Mouse (Mus musculus) hindbrain, postnatal 0 days (tissue): ENCODE measurements around the gene Itga4. TPM values are rescaled to one million over a fixed set of nuclear protein-coding genes. Genes with fewer than 3 reads are reported as not detected.
A peak's percentile ranks its signal among the peaks of the same experiment; 100 is the strongest.

Experiments
- ATAC-seq: fragments of 200-750 bp; cut with Nextera tagmentation; 2 replicates; pipeline ENCODE4 v1.8.0; 2017; ENCODE audit warnings: mild to moderate bottlenecking, moderate TSS enrichment, moderate library complexity
- DNase-seq: peaks from one replicate; pipeline ENCODE4 v3.0.0-alpha.2; 2015; ENCODE audit warnings: low spot score
- H3K27ac ChIP-seq: fragments of 300-500 bp; sonication (generic); 2 replicates; pipeline ENCODE4 v1.5.1; 2014; ENCODE audit warnings: mild to moderate bottlenecking
- H3K27me3 ChIP-seq: fragments of 300-500 bp; sonication (generic); 2 replicates; pipeline ENCODE4 v1.6.1; 2014; ENCODE audit warnings: low read length, mixed read lengths; ENCODE audit not compliant: insufficient read depth
- H3K36me3 ChIP-seq: fragments of 300-500 bp; sonication (generic); 2 replicates; pipeline ENCODE4 v1.6.1; 2014; ENCODE audit warnings: low read length, mixed read lengths; ENCODE audit not compliant: insufficient read depth
- H3K4me1 ChIP-seq: fragments of 300-500 bp; sonication (generic); 2 replicates; pipeline ENCODE4 v1.6.1; 2014; ENCODE audit warnings: antibody characterized with exemption, low read length, mixed read lengths; ENCODE audit not compliant: insufficient read depth
- H3K4me2 ChIP-seq: fragments of 300-500 bp; sonication (generic); 2 replicates; pipeline ENCODE4 v1.6.1; 2014; ENCODE audit warnings: low read depth, mild to moderate bottlenecking, low read length, moderate library complexity, mixed read lengths
- H3K4me3 ChIP-seq: fragments of 300-500 bp; sonication (generic); 2 replicates; pipeline ENCODE4 v1.5.1; 2014; ENCODE audit warnings: low read length
- H3K9ac ChIP-seq: fragments of 300-500 bp; sonication (generic); replicated peaks from 2 replicates; pipeline ENCODE4 v1.6.1; 2014; ENCODE audit warnings: mild to moderate bottlenecking, low read length, moderate library complexity, mixed read lengths
- H3K9me3 ChIP-seq: fragments of 300-500 bp; sonication (generic); 2 replicates; pipeline ENCODE4 v1.6.1; 2016; ENCODE audit warnings: low read length, mixed read lengths
- CTCF ChIP-seq: IDR thresholded peaks from 2 replicates; pipeline ENCODE4 v1.5.1; 2016; ENCODE audit warnings: antibody characterized with exemption, control low read depth, low read depth
- WGBS: fragments of 180-500 bp; shearing (Covaris S2); extraction: QIAGEN DNeasy Blood & Tissue Kit; methylation state at CpG from one replicate; pipeline ENCODE4 v1.1.7; 2014; 5-methylcytosine and 5-hydroxymethylcytosine counted together
- polyA plus RNA-seq: library from polyadenylated mRNA; unstranded; fragments of >200 nt; fragmentation: Nextera tagmentation; extraction: Ambion mirVana; gene quantifications from 2 replicates; pipeline ENCODE4 v1.2.1, GENCODE M21; 2015
- total RNA-seq: library from RNA; depleted of rRNA; stranded (reverse); fragments of >200 nt; gene quantifications from 2 replicates; pipeline ENCODE4 v1.2.3, GENCODE M21; 2014

Itga4 gene
- total and polyA plus RNA-seq, 2 experiments from 2014 or later: 2.0 to 5.0 TPM

GRCm38 (mm10) chr2:79284206-79284605 lies 29.0 kb downstream of the Itga4 start:
- WGBS: 77% methylated on average over 4 of the region's 4 CpGs
- Histone ChIP-seq H3K27ac (no peak overlapping the region), H3K36me3 (no peaks in the 10 kb centered on the region), H3K4me1 (no peaks in the 10 kb centered on the region), H3K9me3 (no peaks in the 10 kb centered on the region), H3K9ac (no peak overlapping the region), H3K4me2 (no peak overlapping the region), H3K4me3 (no peak overlapping the region), H3K27me3 (no peaks in the 10 kb centered on the region)
- no peak for DNase-seq
- ATAC-seq: no peak
- TF ChIP-seq CTCF: no peak

GRCm38 (mm10) chr2:79290149-79290548 lies 34.9 kb downstream of the Itga4 start:
- no peaks in the 10 kb centered on the region for H3K27me3 ChIP-seq
- H3K4me2 ChIP-seq: no peak overlapping the region
- DNase-seq (no peak), ATAC-seq (no peak)
- H3K9me3 ChIP-seq: no peaks in the 10 kb centered on the region
- H3K4me3 ChIP-seq: no peak overlapping the region
- H3K27ac ChIP-seq: no peak overlapping the region
- TF ChIP-seq CTCF: no peak
- 76% methylated on average over 1 of the region's 1 CpGs for WGBS
- no peak overlapping the region for H3K9ac ChIP-seq
- H3K4me1 ChIP-seq: no peaks in the 10 kb centered on the region
- no peaks in the 10 kb centered on the region for H3K36me3 ChIP-seq

- no peaks in the 10 kb centered on the region for H3K36me3 ChIP-seq
- no peak overlapping the region for H3K27ac ChIP-seq
- no peak overlapping the region for H3K9ac ChIP-seq
- H3K9me3 ChIP-seq: no peaks in the 10 kb centered on the region
- DNase-seq (peak; percentile 2), ATAC-seq (no peak)
- H3K4me1 ChIP-seq: no peaks in the 10 kb centered on the region
- no peak for TF ChIP-seq CTCF
- 71% methylated on average over 8 of the region's 8 CpGs for WGBS
- no peak overlapping the region for H3K4me2 ChIP-seq
- H3K27me3 ChIP-seq: no peaks in the 10 kb centered on the region
- no peak overlapping the region for H3K4me3 ChIP-seq
Measured at GRCm38 (mm10) chr2:79291922-79292321, 36.7 kb downstream of the Itga4 start.

GRCm38 (mm10) chr2:79292431-79292830 lies 37.2 kb downstream of the Itga4 start:
- ATAC-seq: no peak
- 69% methylated on average over 6 of the region's 6 CpGs for WGBS
- Histone ChIP-seq H3K9me3 (no peaks in the 10 kb centered on the region), H3K36me3 (no peaks in the 10 kb centered on the region), H3K4me2 (no peak overlapping the region), H3K9ac (no peak overlapping the region), H3K4me1 (no peaks in the 10 kb centered on the region), H3K27me3 (no peaks in the 10 kb centered on the region), H3K27ac (no peak overlapping the region), H3K4me3 (no peak overlapping the region)
- DNase-seq: no peak
- TF ChIP-seq CTCF: no peak

- H3K27ac ChIP-seq: no peak overlapping the region
- no peak overlapping the region for H3K4me2 ChIP-seq
- no peak overlapping the region for H3K9ac ChIP-seq
- DNase-seq: no peak
- H3K9me3 ChIP-seq: no peaks in the 10 kb centered on the region
- TF ChIP-seq CTCF: no peak
- H3K27me3 ChIP-seq: no peaks in the 10 kb centered on the region
- H3K4me3 ChIP-seq: no peak overlapping the region
- no peak for ATAC-seq
- no peaks in the 10 kb centered on the region for H3K4me1 ChIP-seq
- H3K36me3 ChIP-seq: no peaks in the 10 kb centered on the region
Measured at GRCm38 (mm10) chr2:79302398-79302797, 47.2 kb downstream of the Itga4 start.

GRCm38 (mm10) chr2:79307549-79307948 lies 52.3 kb downstream of the Itga4 start:
- Histone ChIP-seq H3K9ac (no peak overlapping the region), H3K27me3 (no peaks in the 10 kb centered on the region), H3K27ac (no peak overlapping the region), H3K4me2 (no peak overlapping the region), H3K9me3 (no peaks in the 10 kb centered on the region), H3K4me1 (no peaks in the 10 kb centered on the region), H3K36me3 (no peaks in the 10 kb centered on the region), H3K4me3 (no peak overlapping the region)
- ATAC-seq: no peak
- no peak for DNase-seq
- 51% methylated on average over 4 of the region's 4 CpGs for WGBS
- no peak for TF ChIP-seq CTCF

- H3K9me3 ChIP-seq: no peaks in the 10 kb centered on the region
- H3K4me3 ChIP-seq: no peak overlapping the region
- no peaks in the 10 kb centered on the region for H3K27me3 ChIP-seq
- WGBS: 51% methylated on average over 13 of the region's 13 CpGs
- ATAC-seq (peak; percentile 66), DNase-seq (peak; percentile 71)
- H3K27ac ChIP-seq: no peak overlapping the region; the same call in 1 of the 2 replicates
- H3K4me1 ChIP-seq: no peaks in the 10 kb centered on the region
- H3K36me3 ChIP-seq: no peaks in the 10 kb centered on the region
- TF ChIP-seq CTCF: no peak
- no peak overlapping the region for H3K9ac ChIP-seq
- H3K4me2 ChIP-seq: peak overlapping the region; percentile 11; the same call in 1 of the 2 replicates
Measured at GRCm38 (mm10) chr2:79309454-79310118, 54.4 kb downstream of the Itga4 start.
